Mouse (Mus musculus) bone marrow macrophage, adult 2 months (primary cell): ENCODE measurements around the gene Crtc1.

Experiments
- CTCF ChIP-seq: IDR thresholded peaks from 2 replicates; pipeline ENCODE4 v1.5.1; 2012; ENCODE audit warnings: low read depth, mild to moderate bottlenecking, low read length, moderate library complexity
- POLR2A ChIP-seq: IDR thresholded peaks from 2 replicates; pipeline ENCODE4 v1.6.1; 2012; ENCODE audit warnings: mild to moderate bottlenecking, low read depth, low read length, borderline replicate concordance

GRCm38 (mm10) chr8:70432991-70433536 lies 6.3 kb downstream of the Crtc1 start:
- TF ChIP-seq CTCF (no peak), POLR2A (no peak)
